Mouse (Mus musculus) liver, adult 2 months (tissue): ENCODE results near the gene Tapbp.

Experiments used
- CTCF ChIP-seq: fragments of 200-500 bp; IDR thresholded peaks from 2 replicates; pipeline ENCODE4 v1.5.1; 2011; ENCODE audit warnings: low read depth, low read length, control low read depth
- POLR2A ChIP-seq: fragments of 200-500 bp; IDR thresholded peaks from 2 replicates; pipeline ENCODE4 v1.6.1; 2011; ENCODE audit warnings: low read length, control low read depth; ENCODE audit not compliant: insufficient read depth; ENCODE audit errors: extremely low read depth

DNA sequence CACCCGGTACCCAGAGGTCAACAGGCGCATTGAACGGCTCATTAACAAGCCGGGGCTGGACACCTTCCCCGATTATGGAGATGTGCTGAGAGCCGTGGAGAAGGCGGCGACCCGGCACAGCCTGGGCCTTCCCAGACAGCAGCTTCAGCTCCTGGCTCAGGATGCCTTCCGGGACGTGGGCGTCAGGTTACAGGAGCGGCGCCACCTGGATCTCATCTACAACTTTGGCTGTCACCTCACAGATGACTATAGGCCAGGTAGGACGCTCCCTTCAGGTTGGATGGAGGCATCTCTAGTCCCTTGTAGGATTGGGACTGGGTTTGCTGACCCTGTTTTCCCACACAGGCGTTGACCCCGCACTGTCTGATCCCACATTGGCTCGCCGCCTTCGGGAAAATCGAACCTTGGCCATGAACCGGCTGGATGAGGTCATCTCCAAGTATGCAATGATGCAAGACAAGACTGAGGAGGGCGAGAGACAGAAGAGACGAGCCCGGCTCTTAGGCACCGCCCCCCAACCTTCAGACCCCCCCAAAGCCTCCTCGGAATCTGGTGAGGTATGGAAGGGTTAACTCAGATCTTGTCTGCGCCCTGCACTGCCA, 3.8 kb upstream of the Tapbp start:
- no peak for TF ChIP-seq CTCF
- TF ChIP-seq POLR2A, result no peak
